Mouse (Mus musculus) skeletal muscle tissue, adult 2 months (tissue): ENCODE results near the gene Olfr560.

Experiments used
- DNase-seq: peaks from one replicate; pipeline ENCODE4 v3.0.0-alpha.2; 2012; ENCODE audit warnings: low read depth, low spot score

Olfr560 gene

DNA sequence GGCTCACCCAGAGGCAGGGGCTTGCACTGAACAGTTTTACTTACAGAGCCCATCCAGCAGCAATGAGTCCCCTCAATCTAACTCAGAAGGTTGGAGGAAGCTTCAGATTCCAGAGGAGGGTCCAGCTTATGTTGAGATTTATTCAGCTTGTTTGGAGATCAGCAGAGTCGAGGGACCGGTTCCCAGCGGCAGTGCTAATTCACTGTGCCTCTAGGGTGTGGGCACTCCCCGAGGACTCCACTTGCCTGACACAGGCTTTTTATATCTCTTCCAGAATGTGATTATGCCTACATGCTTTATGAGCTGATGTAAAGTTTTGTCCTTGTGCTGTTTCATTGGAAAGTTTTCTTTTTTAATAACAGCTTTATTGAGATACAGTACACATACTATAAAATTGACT is at the start of gene Olfr560, which contains the start of gene Olfr78:
Gene Olfr560, minus strand, starts transcription at position 101 of the 400 bp plus-strand sequence.
Gene Olfr78, minus strand, starts transcription at position 206 of the 400 bp plus-strand sequence.
- DNase-seq = no peak

DNA sequence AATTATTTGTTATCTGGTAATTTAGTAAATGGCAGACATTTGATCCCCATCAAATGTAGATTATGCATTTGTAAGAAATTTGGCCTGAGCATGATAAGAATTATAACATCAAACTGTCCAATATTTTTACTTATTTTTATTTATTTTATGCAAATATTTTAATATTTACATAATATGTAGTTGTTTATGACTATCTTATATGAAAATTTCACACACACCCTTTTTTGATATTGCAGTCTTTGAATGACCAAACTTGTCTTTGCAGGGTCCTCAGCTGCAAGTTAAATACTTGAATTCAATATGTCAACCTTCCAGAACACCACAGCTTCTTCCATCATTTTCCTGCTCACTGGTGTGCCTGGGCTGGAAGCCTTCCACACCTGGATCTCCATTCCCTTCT is 44.0 kb upstream of the Olfr560 start, which contains the start of gene Olfr564:
Gene Olfr564, plus strand, starts transcription at position 301 of the 400 bp plus-strand sequence.
- no peak for DNase-seq

DNA sequence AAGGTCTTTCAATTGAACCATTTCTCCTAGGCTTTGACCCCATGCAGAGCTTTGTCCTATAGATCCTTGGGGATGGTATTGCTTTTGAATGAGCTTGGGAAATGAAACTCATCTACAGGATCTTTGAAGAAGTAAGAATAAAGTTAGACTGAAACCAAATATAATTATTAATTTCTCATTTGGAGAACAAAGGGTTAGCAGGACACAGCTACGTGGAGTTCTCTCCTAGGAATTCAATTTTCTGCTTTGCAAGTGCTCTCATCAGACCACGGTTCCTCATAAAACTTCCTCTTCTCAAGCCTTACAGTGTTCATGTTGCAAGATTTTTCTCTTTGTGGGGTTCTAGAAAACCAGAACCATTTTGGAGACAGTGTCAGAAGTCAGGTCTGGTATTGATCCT is 11.8 kb upstream of the Olfr560 start, which contains the start of gene Olfr561:
Gene Olfr561, plus strand, starts transcription at position 301 of the 400 bp plus-strand sequence.
- no peak for DNase-seq

GRCm38 (mm10) chr7:102752086-102752485 is 7.1 kb downstream of the Olfr560 start:
- DNase-seq = no peak

DNA sequence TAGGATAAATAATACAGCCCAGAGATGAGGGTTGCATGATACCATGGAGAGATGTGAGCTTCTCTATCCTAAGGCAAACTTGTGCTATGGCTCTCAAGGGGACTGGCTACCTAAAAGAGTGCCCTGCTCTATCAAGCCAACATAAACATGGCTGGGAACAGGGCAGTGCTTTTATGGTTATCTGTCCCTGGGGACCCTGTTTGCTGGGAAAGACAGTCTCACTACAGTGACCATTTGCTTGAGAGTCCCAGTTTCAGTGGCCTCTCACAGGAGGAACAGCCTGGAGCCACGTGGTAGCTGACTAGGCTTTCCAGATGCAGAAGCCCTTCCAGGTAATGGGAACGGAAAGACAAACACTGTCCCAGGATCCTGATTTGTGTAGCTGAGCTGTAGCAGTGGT is 21.5 kb downstream of the Olfr560 start:
- DNase-seq = no peak

DNA sequence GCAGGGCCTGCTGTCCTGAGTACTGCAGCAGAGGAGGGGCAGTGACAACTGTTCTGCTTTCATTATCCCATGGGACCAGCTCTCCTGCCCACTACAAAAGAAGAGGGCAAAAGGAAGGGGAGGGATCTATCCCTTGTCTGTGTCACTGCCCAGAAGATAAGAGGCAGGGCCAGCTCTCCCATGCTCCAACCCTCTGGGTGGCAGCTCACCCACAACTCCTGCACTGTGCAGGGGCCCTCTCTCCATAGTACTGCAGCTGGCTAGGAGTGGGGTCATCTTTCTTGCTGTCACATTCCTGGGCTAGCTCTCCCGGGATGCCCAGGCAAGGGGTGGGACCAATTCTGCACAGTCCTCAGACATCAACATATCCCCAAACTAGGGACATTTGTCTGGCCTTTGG is 25.4 kb downstream of the Olfr560 start:
- DNase-seq = no peak

DNA sequence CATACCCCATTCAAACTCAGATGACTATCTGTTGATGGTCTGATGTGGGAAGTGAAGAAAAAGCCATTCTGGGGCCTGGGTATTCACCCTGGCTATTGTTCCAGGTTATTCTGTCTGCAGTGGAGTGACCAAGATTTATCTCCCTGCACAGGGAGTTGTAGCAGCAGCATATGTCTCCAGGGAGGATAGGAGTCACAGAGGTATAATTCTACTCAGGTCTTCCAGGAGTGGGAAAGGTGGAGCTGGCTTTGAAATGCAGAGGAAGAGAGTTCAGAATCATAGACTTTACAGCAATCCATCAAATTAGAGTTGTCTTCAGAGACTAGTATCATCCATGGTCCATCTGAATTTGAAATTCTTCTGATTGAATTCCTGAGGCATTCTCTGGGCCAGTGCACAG is 31.8 kb downstream of the Olfr560 start, which contains the start of gene Olfr559:
Gene Olfr559, minus strand, starts transcription at position 101 of the 400 bp plus-strand sequence.
- no peak for DNase-seq

DNA sequence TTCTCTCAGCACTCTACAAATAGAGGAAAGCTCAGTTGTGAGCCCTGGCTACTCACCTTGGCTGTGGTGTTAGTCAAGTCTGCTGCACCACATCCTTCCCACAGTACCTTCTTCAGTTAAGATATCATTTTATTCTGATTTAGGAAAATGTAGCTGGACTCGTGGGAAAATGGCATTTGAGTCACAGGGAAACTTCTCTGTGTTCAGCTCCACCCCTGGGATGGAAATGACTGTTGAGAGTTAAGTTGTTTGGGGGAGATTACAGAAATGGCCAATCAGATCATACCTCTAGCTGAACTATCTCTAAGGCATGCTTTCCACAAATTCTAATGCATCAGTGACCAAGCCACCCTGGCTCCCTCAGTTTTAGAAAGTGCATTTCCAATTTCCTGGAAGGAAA is 40.2 kb downstream of the Olfr560 start, which contains the start of gene Olfr33:
Gene Olfr33, minus strand, starts transcription at position 101 of the 400 bp plus-strand sequence.
- no peak for DNase-seq

DNA sequence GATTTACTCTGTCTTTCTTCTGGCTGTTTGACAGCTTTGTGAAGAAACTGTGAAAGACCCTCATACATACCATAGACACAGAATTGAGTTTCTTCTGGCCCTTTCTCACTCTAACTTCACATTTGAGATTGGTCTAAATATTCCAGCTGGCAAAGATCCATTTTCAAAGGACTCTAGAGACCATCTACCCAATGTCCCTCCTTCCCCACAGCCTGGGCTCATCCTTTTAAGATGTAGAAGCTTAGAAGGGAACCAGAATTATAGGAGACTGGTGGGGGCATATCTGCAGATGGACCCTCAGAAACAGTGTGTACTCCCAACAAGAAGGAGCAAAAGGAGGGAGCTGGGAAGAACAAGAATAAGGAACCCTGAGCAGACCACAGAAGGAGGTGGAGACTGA is 57.3 kb downstream of the Olfr560 start, which contains the start of gene Olfr558:
Gene Olfr558, plus strand, starts transcription at position 301 of the 400 bp plus-strand sequence.
- no peak for DNase-seq
